Mouse (Mus musculus) brain, embryonic 14.5 days (tissue): Measurements from ENCODE around the gene Rprd1b.

Source experiments
- CTCF ChIP-seq: fragments of 200-500 bp; IDR thresholded peaks from 2 replicates; pipeline ENCODE4 v1.5.1; 2012; ENCODE audit warnings: inconsistent platforms, mild to moderate bottlenecking, moderate library complexity, borderline replicate concordance; ENCODE audit not compliant: insufficient read depth, insufficient read length; ENCODE audit errors: extremely low read depth
- POLR2A ChIP-seq: fragments of 200-500 bp; IDR thresholded peaks from 2 replicates; pipeline ENCODE4 v1.6.1; 2012; ENCODE audit warnings: mild to moderate bottlenecking, inconsistent platforms, borderline replicate concordance; ENCODE audit not compliant: poor library complexity, insufficient read depth, insufficient read length, severe bottlenecking; ENCODE audit errors: extremely low read depth

DNA sequence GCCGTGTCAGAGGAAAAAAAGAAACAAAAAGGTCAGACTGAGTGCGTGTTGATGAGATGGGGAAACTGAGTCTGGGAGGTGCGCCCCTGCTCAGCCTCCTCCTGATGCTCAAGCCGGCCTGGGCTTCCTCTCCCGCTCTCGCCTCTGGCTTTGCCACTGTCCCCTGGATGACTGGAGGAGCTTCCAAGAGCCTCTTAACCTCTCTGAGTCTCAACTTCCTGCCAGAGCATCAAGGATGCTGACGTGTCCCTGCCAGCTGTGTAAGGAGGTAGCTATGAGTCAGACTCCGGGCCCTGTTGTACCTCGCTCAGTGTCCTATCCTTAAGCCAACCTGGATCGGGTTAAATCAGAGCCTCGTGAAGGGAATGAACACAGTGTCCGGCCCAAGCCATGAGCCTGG, 109.5 kb downstream of the Rprd1b start:
- TF ChIP-seq POLR2A = no peak
- no peak for TF ChIP-seq CTCF
